Mouse (Mus musculus) liver, embryonic 13.5 days (tissue): Measurements from ENCODE around the gene Itpr2. TPM values are rescaled to one million over a fixed set of nuclear protein-coding genes. Genes with fewer than 3 reads are reported as not detected.

Experiments used
- ATAC-seq: fragments of 200-750 bp; cut with Nextera tagmentation; 2 replicates; pipeline ENCODE4 v1.8.0; 2017; ENCODE audit warnings: low read depth, mild to moderate bottlenecking, moderate number of reproducible peaks, moderate library complexity
- DNase-seq: peaks from one replicate; pipeline ENCODE4 v3.0.0; 2022
- H3K27ac ChIP-seq: fragments of 300-500 bp; sonication (generic); 2 replicates; pipeline ENCODE4 v1.5.1; 2015; ENCODE audit warnings: moderate library complexity, mild to moderate bottlenecking, inconsistent platforms
- H3K27me3 ChIP-seq: fragments of 300-500 bp; sonication (generic); 2 replicates; pipeline ENCODE4 v1.6.1; 2015; ENCODE audit warnings: mild to moderate bottlenecking, inconsistent platforms
- H3K36me3 ChIP-seq: fragments of 300-500 bp; sonication (generic); 2 replicates; pipeline ENCODE4 v1.6.1; 2015; ENCODE audit warnings: mild to moderate bottlenecking, inconsistent platforms
- H3K4me1 ChIP-seq: fragments of 300-500 bp; sonication (generic); replicated peaks from 2 replicates; pipeline ENCODE4 v1.6.1; 2015; ENCODE audit warnings: inconsistent platforms
- H3K4me2 ChIP-seq: fragments of 300-500 bp; sonication (generic); 2 replicates; pipeline ENCODE4 v1.6.1; 2015; ENCODE audit warnings: inconsistent platforms, mild to moderate bottlenecking, moderate library complexity
- H3K4me3 ChIP-seq: fragments of 300-500 bp; sonication (generic); replicated peaks from 2 replicates; pipeline ENCODE4 v1.5.1; 2015; ENCODE audit warnings: mild to moderate bottlenecking, inconsistent platforms
- H3K9ac ChIP-seq: fragments of 300-500 bp; sonication (generic); 2 replicates; pipeline ENCODE4 v1.6.1; 2015; ENCODE audit warnings: mild to moderate bottlenecking, inconsistent platforms
- H3K9me3 ChIP-seq: fragments of 300-500 bp; sonication (generic); replicated peaks from 2 replicates; pipeline ENCODE4 v1.6.1; 2016; ENCODE audit warnings: inconsistent platforms
- whole genome bisulfite sequencing: fragments of 180-500 bp; shearing (Covaris S2); methylation state at CpG from one replicate; pipeline ENCODE4 v1.1.7; 2015; ENCODE audit not compliant: insufficient replicate concordance; 5-methylcytosine and 5-hydroxymethylcytosine counted together
- polyA plus RNA-seq: library from polyadenylated mRNA; unstranded; fragments of >200 nt; fragmentation: Nextera tagmentation; extraction: Ambion mirVana; gene quantifications from 2 replicates; pipeline ENCODE4 v1.2.1, GENCODE M21; 2015

Gene Itpr2
- polyA plus RNA-seq, 1 experiment from 2014 or later: 2.4 TPM

GRCm38 (mm10) chr6:146487079-146487478 lies 14.9 kb downstream of the Itpr2 start:
- no peaks in the 10 kb centered on the region for H3K36me3 ChIP-seq
- no peak overlapping the region for H3K4me2 ChIP-seq
- H3K9me3 ChIP-seq: no peaks in the 10 kb centered on the region
- no peak overlapping the region for H3K9ac ChIP-seq
- no peak for DNase-seq
- no peak overlapping the region for H3K27ac ChIP-seq
- peaks cover 5% of the 10 kb centered on the region; the same call in 1 of the 2 replicates for H3K4me1 ChIP-seq
- no peak for ATAC-seq
- WGBS: 59% methylated on average over 9 of the region's 9 CpGs
- no peak overlapping the region for H3K4me3 ChIP-seq
- no peaks in the 10 kb centered on the region; the same call in 1 of the 2 replicates for H3K27me3 ChIP-seq

DNA sequence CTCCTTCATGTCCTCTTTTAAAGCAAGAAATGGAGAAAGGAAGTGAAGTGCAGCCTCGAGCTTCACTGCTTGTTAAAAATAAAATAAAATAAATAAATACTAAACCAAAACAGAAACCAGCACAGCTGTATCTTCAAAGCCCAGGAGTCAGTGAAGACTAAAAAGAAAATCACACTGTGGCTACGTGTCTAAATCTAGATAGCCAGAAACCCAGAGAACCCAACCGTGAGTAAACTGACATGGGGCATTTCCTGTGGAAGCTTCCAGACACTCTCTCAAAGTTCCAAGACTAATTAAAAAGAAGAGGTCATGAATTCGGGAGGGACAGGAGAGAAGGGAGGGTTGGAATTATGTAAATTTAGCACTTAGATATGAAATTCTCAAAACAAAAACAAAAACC lies 15.9 kb downstream of the Itpr2 start:
- H3K9ac ChIP-seq: no peak overlapping the region
- ATAC-seq (no peak), DNase-seq (no peak)
- WGBS: 14% methylated on average over 4 of the region's 4 CpGs
- no peak overlapping the region for H3K27ac ChIP-seq
- no peaks in the 10 kb centered on the region for H3K9me3 ChIP-seq
- H3K4me2 ChIP-seq: no peak overlapping the region
- H3K4me3 ChIP-seq: no peak overlapping the region
- H3K36me3 ChIP-seq: no peaks in the 10 kb centered on the region
- H3K4me1 ChIP-seq: peaks cover 3% of the 10 kb centered on the region; the same call in 1 of the 2 replicates
- no peaks in the 10 kb centered on the region; the same call in 1 of the 2 replicates for H3K27me3 ChIP-seq

GRCm38 (mm10) chr6:146481441-146481840 lies 20.6 kb downstream of the Itpr2 start:
- Histone ChIP-seq H3K4me1 (peaks cover 6% of the 10 kb centered on the region; the same call in 1 of the 2 replicates), H3K27ac (no peak overlapping the region), H3K36me3 (no peaks in the 10 kb centered on the region), H3K4me3 (no peak overlapping the region), H3K4me2 (no peak overlapping the region), H3K27me3 (no peaks in the 10 kb centered on the region; the same call in 1 of the 2 replicates), H3K9ac (no peak overlapping the region), H3K9me3 (no peaks in the 10 kb centered on the region)
- DNase-seq: no peak
- ATAC-seq: no peak
- 45% methylated on average over 6 of the region's 6 CpGs for WGBS

DNA sequence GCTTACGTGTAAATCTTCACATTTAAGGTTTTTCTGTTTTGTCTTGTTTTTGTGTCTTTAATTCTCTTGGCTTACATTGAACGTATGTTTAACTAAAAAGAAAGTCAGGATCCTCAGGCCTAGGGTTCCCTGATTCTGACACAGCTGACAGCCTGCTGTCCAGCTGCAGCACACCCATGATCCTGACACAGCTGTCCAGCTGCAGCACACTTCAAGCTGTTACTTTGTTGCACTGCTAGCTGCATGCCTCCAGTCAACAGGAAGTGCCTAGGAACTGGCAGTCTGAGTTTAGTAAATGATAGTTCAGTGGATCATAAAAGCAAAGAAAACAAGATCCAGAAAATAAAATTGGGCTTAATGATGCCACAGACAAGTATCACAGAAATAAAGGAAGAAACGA lies 21.1 kb downstream of the Itpr2 start:
- Histone ChIP-seq H3K4me3 (no peak overlapping the region), H3K4me1 (peaks cover 6% of the 10 kb centered on the region; the same call in 1 of the 2 replicates), H3K9me3 (no peaks in the 10 kb centered on the region), H3K27me3 (no peaks in the 10 kb centered on the region), H3K36me3 (no peaks in the 10 kb centered on the region), H3K27ac (no peak overlapping the region), H3K9ac (no peak overlapping the region), H3K4me2 (no peak overlapping the region)
- ATAC-seq (no peak), DNase-seq (no peak)
- 59% methylated on average over 3 of the region's 3 CpGs for WGBS

- no peaks in the 10 kb centered on the region for H3K36me3 ChIP-seq
- H3K27ac ChIP-seq: no peak overlapping the region
- no peaks in the 10 kb centered on the region for H3K27me3 ChIP-seq
- H3K4me1 ChIP-seq: peaks cover 6% of the 10 kb centered on the region; the same call in 1 of the 2 replicates
- no peaks in the 10 kb centered on the region for H3K9me3 ChIP-seq
- H3K4me2 ChIP-seq: no peak overlapping the region
- no peak overlapping the region for H3K4me3 ChIP-seq
- H3K9ac ChIP-seq: no peak overlapping the region
- DNase-seq (no peak), ATAC-seq (no peak)
- 50% methylated on average over 5 of the region's 5 CpGs for WGBS
Observed at GRCm38 (mm10) chr6:146478888-146479683, 22.9 kb downstream of the Itpr2 start.

DNA sequence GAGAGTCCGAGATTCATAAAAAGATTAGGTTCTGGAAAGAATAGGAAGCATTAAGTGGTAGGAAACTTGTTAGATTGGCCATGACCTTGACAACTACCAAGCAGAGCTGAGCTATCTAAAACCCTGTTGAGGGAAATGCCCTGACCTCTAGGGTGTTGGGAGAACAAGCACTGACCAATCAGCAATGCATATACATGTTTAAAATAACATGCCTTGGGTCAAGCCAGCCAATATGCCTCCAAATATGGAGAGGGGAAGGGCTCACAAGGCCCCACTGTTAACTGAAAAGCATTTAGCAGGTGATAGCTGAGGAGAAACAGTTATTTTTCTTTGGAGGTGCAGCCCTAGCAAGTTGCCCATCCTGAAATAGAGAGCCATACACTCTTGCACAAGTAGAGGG lies 25.2 kb downstream of the Itpr2 start:
- no peak for ATAC-seq
- Histone ChIP-seq H3K27ac (no peak overlapping the region), H3K9ac (no peak overlapping the region), H3K27me3 (no peaks in the 10 kb centered on the region; the same call in 1 of the 2 replicates), H3K4me3 (no peak overlapping the region), H3K4me1 (peaks cover 6% of the 10 kb centered on the region; the same call in 1 of the 2 replicates), H3K9me3 (no peaks in the 10 kb centered on the region), H3K36me3 (no peaks in the 10 kb centered on the region), H3K4me2 (no peak overlapping the region)
- DNase-seq: no peak
- 33% methylated on average over 1 of the region's 1 CpGs for WGBS

GRCm38 (mm10) chr6:146474166-146474565 lies 27.9 kb downstream of the Itpr2 start:
- Histone ChIP-seq H3K9ac (no peak overlapping the region), H3K27ac (no peak overlapping the region), H3K36me3 (no peaks in the 10 kb centered on the region), H3K9me3 (no peaks in the 10 kb centered on the region), H3K4me3 (no peak overlapping the region), H3K4me2 (no peak overlapping the region), H3K27me3 (no peaks in the 10 kb centered on the region; the same call in 1 of the 2 replicates), H3K4me1 (peaks cover 3% of the 10 kb centered on the region; the same call in 1 of the 2 replicates)
- ATAC-seq (no peak), DNase-seq (no peak)
- WGBS: 61% methylated on average over 4 of the region's 4 CpGs

DNA sequence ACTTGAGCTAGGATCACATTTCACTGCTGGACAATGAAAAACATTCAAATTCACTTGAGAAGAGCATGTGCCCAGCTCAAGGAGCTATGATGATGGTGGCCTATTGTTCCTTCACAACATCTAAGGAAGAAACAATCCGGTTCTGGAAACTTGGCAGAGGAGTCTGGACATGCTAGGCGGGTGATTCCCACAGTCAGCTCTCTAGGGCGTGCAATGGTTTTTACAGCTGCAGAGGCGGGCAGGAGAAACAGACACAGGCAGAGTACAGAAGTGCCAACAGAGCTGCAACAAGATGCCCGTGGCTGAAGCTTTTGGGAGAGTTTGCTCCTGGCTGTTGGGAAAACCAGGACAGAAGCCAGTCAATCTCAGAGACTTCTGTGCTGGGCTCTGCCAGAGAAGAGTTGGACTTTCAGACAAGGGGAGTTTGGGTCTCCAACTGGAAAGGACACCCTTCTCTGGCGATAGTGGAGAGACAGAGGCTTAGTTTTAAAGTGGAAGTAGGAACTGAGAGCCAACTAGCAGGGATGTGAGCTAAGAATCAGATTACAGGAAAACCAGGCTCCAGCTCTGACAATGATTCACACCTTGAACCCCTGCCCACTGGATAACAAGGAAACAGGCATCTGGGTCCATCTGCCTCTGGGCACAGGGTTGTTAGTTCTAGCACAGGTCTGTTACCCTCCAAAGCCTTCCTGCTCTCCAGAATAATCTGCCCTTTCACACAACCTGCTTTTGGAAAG lies 28.6 kb downstream of the Itpr2 start:
- 40% methylated on average over 6 of the region's 6 CpGs for WGBS
- H3K4me2 ChIP-seq: no peak overlapping the region
- H3K4me1 ChIP-seq: peaks cover 2% of the 10 kb centered on the region; the same call in 1 of the 2 replicates
- no peaks in the 10 kb centered on the region for H3K36me3 ChIP-seq
- DNase-seq: no peak
- no peak overlapping the region for H3K9ac ChIP-seq
- no peak overlapping the region for H3K27ac ChIP-seq
- H3K9me3 ChIP-seq: no peaks in the 10 kb centered on the region
- no peak for ATAC-seq
- no peaks in the 10 kb centered on the region; the same call in 1 of the 2 replicates for H3K27me3 ChIP-seq
- H3K4me3 ChIP-seq: no peak overlapping the region

GRCm38 (mm10) chr6:146470378-146470777 lies 31.6 kb downstream of the Itpr2 start:
- no peaks in the 10 kb centered on the region for H3K36me3 ChIP-seq
- H3K9me3 ChIP-seq: no peaks in the 10 kb centered on the region
- H3K27me3 ChIP-seq: no peaks in the 10 kb centered on the region; the same call in 1 of the 2 replicates
- DNase-seq: no peak
- WGBS: 60% methylated on average over 4 of the region's 4 CpGs
- no peak overlapping the region for H3K9ac ChIP-seq
- no peak overlapping the region for H3K27ac ChIP-seq
- no peak for ATAC-seq
- H3K4me1 ChIP-seq: no peaks in the 10 kb centered on the region
- no peak overlapping the region for H3K4me3 ChIP-seq
- H3K4me2 ChIP-seq: no peak overlapping the region

DNA sequence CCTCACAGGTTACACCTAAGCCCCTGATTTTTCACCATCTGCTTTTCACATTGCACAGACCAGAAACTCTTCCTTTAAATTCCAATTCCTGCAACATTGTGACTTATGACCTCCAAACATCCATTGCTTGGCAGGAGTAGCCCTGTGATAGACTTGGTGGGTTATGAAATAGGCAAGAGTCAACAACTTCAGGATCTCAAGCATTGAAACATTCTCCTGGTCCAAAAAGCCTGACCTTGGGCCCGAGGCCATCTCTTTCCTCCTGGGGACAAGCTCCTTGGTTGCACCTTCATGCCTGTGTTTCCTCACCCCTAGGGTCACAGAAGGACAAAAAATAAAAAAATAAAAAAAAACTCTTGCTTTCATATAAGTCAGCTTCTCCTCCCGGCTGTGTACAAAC lies 32.1 kb downstream of the Itpr2 start:
- Histone ChIP-seq H3K4me2 (no peak overlapping the region), H3K36me3 (no peaks in the 10 kb centered on the region), H3K27me3 (no peaks in the 10 kb centered on the region; the same call in 1 of the 2 replicates), H3K4me1 (0 out of 2 replicates have a peak, but pooled peaks cover under 1% of the 10 kb centered on the region), H3K9ac (no peak overlapping the region), H3K27ac (no peak overlapping the region), H3K9me3 (no peaks in the 10 kb centered on the region), H3K4me3 (no peak overlapping the region)
- DNase-seq (no peak), ATAC-seq (no peak)
- WGBS: 56% methylated on average over 2 of the region's 2 CpGs

DNA sequence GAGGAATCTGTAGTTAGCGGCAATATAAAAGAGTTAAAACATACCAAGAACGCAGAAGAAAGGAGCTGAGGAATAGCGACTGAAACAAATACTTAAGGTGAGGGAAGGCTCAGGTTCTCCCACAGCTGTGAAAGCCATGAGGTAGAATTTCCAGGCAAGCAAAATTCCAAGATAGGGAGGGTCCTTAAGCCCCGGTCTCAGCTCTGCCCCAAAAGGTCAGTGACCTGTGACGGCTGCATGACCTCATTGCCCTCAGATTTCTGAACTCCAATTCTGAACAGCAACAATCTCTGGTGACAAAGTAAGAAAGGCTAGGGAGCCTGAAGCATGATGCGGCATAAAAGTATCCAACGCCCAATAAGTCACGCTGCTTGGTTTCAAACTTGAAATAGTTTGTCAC lies 33.7 kb downstream of the Itpr2 start:
- H3K9me3 ChIP-seq: no peaks in the 10 kb centered on the region
- 76% methylated on average over 8 of the region's 8 CpGs for WGBS
- DNase-seq (no peak), ATAC-seq (no peak)
- H3K4me3 ChIP-seq: no peak overlapping the region
- H3K36me3 ChIP-seq: no peaks in the 10 kb centered on the region
- no peaks in the 10 kb centered on the region; the same call in 1 of the 2 replicates for H3K27me3 ChIP-seq
- H3K9ac ChIP-seq: no peak overlapping the region
- peaks cover 5% of the 10 kb centered on the region; the same call in 1 of the 2 replicates for H3K4me1 ChIP-seq
- no peak overlapping the region for H3K4me2 ChIP-seq
- H3K27ac ChIP-seq: no peak overlapping the region
